Mouse (Mus musculus) urinary bladder, postnatal 25 days (tissue): ENCODE measurements at regions not wholly inside any gene's neighbourhood (a gene's known extent, or its start where the extent isn't known, plus 50 kb on each side); places are given as distances from the start of the nearest gene placed in this dataset.

Experiments used
- DNase-seq: peaks from one replicate; pipeline ENCODE4 v3.0.0; 2022; ENCODE audit warnings: low spot score

DNA sequence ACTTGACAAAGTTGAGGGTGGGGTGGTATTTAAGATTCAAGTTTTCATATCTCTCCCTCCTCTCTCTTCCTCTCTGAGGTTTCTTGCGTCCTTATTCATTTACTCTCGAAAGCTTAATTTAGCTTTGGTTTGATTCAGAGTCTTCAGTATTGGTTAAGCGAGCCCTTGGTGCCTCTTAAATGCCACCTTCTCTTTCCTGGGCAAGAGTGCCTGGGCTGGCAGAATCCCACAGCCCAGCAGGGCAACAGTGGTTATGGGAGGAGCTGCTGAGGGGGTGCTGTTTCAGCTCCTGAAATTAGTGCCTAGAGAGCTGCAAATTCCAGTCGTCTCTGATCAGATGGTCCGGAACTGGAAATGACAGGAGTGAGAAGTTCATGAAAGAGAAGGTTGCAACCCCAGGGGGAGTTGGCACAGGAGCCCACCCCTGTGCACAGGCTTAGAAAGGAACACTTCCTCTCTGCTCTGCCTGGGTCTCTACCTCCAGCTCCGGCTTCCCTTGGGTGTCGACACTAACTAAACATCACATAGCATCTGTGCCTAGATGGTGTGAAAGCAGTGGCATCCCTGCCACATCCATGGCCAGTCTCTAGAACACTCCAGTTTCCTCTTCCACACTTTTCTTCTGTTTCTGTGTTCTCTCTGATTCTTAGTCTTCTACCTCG, 125.2 kb upstream of the Tent5a start:
- DNase-seq: no peak

DNA sequence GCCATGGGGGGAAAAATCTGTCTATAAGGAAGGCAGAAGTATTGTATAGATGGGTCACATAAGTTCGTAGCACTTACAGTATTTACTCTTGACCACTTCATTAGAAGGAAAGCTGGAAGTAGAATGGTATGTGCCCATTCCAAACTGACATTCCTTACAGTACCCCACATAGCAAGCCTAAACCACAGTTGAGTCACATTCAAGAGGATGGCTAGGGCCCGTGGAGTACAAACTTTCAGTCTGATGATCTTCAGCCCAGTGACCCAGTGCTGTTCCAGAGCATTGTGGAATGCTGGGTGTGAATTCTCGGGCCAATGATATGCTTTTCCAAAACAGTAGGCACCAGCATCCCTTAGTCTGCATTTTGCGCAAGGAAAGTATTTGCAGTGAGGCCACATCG, 124.2 kb upstream of the Tent5a start:
- no peak for DNase-seq

DNA sequence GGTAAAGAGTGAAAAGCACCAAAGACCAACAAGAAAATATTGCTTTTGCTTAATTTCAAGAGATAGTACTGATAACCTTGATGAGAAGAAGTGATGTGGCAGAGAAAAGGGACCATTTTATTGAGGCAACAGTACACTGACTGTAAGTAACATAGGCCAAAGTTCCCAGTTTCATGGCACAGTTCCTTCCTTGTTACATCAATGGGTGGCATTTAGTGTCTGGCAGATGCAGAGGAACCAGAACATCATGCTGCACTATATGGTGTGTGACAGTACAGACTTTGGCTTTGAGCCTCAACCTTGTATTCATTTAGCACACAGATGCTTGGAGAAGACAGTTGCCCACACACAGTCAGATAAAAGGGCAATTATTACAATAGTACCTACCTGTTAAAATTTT, 123.7 kb upstream of the Tent5a start:
- DNase-seq: no peak

DNA sequence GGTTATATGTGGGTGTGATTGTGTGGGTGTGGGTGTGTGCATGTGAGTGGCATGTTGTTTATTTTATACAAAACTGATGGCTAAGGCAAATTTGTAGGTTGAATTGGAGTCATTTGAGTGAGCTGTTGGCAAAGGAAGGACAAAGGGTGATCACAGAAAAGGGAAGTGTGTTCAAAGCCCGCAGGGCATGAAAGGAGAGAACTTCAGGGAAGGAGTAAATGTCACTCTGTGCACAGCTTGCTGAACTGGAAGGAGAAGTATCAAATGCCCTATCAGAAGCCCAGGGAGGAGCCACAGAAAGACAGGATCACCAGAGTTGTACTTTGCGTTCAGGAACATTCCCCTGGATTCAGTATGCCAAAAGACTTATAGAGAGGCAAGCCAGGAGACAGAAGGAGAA, 122.3 kb upstream of the Tent5a start:
- no peak for DNase-seq

DNA sequence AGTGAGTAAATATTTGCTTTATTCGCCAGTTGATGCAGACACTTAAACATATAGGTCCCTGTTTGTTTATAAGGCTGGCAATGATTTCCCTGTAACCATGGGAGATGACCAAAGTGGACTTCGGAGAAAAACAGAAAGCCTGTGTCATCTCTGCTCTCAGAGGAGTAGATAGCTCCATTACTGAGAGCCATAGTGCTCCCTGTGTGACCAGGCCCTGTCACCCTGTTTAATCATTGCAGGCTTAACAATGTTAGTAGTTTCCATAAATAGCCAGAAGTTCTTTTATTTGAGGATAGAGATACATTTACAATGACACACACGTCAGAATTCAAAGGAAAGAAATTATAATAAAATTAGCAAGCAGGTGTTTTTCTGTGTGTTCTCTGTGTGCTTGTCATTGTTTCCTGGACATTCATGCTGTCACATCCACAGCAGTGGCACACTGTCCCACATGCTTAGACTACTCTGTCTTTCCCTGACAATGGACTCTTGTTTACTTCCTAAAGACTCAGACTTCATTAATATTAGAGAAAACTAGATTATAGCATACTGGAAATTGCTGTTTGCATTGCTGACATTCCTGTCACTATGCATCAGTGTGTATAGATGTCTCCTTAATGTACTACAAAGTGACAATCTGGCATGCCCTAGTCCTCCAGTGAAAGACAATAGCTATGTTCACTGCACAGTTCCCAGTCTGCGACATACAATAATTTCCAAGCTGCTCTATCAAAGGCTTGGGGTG, 115.8 kb upstream of the Tent5a start:
- DNase-seq: no peak

DNA sequence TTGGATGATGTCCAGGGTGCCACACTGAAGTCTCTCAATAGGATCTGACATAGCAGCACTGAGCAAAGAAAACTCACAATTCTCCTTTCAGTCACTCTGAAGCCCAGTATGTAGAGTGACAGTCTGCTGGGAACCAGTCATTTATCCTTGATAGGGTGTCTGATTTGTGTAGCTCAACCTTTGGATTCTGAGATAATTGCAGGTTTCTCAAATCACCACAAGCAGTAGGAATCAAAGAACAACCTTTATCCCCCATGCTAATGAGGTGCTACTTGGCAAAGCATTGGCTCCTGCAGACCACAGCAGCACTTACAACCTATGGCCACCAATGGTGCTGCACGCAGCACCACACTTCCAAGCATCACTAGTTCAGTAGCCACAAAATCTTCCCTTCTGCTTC, 112.5 kb upstream of the Tent5a start:
- no peak for DNase-seq

DNA sequence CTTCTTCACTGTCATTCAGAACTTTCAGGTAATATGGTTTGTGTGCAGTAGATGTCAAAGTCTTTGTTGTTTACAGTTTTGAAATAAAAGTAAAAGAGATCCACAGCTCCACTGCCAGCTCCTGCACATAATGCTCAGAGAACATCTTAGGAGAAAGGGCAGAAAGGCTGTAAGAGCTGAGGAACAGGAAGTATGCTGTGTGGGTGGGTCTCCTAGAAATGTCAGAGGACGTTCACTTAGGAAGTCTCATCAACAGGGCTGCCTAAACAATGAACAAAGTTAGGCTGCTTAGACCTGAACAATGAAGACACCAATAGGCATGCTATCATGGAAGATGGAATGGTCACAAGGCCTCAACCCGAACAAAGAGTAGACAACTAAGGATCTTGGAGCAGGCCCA, 105.1 kb upstream of the Tent5a start:
- no peak for DNase-seq

DNA sequence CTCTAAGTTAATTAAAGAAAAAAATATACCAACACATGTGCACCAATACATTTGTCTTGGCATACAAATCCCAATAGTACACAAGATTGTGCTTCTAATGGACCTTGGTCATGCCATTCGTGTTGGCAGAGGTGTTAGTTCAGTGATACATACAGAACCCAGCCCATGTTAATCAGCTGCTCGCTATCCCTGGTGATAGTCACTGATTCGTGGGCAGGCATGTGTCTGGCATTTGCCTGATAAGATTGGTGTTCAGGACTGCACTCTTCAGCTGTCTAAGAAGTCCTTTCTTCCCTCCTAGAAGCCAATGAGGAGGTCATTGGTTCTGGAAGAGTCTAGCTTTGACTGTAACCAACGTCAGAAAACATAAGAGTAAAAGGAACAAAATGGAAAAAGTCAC, 99.7 kb upstream of the Tent5a start:
- DNase-seq: no peak

DNA sequence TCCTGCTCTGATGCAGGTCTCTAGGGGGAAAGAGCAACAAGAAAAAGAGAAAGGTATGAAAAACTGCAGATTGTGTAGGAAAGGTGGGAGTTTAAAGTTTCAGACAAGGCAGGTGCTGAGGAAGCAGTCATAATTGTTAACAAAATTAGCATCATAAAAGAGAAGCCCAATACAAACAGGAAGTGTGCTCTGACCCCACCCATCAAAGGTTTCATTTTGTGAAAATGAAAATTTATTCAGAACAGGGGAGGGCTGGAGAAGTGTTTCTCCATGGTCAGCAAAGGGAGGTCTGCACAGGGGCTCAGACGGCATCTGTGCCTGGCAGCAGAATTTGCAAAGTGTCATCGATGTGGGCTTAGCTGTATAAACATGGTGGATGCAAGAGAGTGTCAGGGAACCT, 96.8 kb upstream of the Tent5a start:
- no peak for DNase-seq

DNA sequence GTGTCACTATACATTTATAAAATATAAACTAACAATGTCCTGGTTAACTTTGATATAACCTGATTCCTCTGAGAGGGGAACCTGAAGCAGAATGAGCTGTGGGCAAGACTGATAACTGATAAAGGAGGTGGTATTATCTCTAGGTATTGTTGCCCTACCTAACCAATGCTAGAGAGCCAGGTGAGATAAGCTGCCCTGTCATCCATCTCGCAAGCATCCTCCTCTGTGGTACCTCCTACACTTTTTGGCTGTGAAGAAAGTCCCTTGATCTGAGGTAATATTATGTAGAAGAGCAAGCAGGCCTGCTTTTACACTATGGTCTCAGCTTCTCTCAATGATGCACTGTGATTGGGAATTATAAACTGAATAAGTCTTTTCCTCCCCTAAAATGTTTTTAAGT, 87.2 kb upstream of the Tent5a start:
- no peak for DNase-seq

DNA sequence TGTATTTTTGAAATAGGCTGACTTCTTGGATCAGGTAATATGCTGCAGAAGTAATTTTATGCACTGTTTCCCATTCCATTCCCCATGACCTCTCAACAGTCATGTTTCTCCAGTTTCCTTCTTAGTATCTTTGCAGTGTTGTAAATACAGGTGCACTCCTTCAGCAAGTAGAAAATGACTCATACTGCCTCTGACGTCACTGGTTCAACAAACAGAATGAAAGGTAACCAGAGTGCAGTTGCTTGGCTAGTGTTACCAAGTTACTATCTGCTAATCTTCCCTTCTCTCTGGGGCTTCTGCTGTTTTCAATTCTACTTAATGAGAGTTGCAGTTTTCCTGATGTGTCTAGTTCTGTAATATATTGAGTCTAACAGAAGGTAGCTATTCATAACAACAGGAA, 86.7 kb upstream of the Tent5a start:
- DNase-seq: peak; percentile 29

DNA sequence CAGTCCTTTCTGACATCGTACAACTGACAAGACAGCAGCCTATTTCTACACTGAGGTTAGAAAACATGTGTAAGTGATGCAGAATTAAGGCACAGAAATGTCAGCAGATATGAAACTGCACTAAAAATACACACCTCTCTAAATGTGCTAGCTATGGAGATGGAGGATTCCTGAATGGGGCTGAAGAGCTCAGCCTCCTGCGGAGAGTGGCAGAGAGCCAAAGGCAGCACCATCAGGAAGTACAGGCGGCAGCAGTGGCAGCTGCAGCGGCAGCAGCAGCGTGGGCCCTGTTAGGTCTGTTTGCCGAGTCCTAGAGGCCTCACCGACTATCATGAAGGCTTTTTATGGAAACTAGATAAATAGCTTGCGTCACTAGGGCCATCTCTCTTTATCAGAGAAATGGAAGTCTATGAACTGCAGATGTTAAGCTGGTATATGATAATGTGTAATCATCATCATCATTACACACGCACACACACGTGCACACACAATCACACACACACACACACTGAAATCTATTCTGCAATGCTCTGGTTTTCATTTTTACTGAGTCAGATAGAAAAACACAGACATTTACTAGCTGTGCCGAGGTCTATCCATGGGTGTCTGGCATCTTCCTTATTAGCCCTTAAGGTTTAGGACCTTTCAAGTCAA, 83.6 kb upstream of the Tent5a start:
- peak; percentile 16 for DNase-seq

DNA sequence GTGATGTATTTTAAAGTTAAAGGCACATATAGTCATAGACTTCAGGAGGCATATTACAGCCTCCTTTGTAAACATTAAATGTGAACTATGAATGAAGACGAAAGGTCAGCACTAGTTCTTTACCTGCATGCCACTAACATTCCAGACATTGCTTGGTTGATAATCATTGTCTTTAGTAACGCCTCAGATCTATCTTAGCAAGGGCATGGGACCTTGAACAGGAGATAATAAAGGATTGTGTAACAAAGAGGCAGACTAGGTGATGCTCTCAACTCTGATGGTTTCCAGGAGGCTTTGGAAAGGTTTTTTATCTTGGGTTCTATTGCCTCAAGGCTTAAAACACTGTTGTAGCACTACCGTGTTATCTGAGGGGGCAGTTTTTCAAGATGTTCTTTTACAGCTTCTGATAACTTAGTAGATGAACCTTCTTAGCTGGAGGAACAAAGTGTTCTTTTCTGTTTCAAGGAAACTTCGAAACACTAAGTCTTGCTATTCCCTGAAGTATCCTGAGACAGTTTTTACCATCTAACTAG, 82.9 kb upstream of the Tent5a start:
- no peak for DNase-seq

DNA sequence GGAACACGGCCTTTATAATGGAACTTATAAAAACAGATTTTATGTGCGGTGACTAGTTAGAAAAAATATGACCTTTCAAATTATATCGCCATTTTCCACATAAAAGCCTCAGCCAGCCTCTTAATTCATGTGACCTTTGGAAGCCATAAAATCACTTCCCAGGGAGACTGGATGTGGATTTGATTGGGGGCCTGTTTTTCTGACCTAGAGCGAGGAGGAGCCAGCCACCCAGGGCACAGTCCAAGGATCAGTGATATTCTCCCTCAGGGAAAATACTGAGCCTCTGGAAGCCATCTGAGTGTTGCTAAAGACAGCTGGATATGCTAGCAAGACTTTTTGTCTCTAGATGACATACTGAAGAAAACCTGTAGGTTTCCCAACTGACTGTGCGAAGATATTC, 81.3 kb upstream of the Tent5a start:
- no peak for DNase-seq

DNA sequence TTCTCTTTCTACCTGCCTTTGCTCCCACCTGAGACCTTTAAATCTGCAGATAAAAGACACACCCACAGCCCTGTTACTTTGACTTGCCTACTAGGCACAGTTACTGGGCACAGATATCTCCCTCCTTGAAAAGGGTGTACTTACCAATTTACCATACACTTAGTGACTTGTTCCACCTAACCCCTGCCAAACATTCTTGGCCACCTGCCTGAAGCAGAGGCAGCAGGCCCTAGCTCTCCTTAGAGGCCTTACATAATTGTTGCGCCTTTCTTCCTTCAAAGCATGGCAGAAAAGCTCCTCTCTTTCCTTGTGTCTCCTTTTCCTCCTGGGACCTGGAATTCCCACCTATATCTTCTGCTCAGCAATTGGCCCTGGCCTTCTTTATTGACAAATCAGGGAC, 80.4 kb upstream of the Tent5a start:
- DNase-seq: no peak

DNA sequence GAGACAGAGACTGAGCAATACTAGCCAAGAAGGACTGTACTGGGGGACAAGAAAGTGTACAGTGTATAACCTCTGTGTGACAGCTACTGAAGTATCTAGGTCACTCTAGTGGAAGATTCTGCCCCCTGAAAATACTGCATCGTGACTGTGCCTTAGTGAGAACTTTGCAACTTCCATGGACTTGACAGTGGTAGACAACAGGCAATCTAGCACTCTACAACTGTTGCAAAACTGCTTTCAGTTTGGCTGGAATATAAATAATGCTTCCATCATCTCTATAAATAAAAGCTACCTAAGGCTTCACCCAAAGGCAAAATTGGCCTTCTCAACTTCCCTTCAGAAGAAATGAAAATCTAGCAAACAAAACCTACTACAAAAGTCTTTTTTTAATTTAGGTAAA, 74.6 kb upstream of the Tent5a start:
- no peak for DNase-seq

DNA sequence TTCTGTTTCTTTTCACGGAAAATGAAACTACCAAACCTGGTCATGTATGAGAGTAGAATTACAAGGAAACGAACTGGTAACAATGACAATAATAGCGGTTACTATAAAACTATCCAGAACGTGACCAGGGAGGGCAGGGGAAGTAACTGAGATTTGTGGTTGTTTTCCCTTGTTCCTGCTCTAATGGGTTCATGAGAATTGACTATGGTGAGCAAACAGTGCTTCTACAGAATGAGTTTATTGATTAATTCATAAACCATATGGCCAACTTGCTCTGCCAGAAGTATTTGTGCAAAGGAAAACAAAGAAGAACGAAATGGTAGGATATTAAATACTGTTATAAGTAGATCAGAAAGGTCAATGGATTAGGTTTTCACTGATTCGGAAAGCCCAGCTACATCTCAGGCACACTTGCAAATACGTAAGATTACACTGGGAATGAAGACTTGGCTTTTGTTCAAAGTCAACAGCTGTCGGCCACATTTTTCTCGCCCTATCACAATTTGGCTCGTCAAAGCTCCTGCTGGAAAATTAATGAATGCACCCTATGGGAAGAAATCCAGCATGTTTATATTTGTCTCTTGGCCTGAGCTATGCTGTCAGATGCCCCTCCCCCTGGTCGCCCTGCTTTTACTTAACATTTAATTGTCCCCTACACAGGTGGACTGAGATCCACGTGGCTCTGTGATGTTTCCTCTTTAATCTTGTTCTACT, 73.6 kb upstream of the Tent5a start:
- no peak for DNase-seq

DNA sequence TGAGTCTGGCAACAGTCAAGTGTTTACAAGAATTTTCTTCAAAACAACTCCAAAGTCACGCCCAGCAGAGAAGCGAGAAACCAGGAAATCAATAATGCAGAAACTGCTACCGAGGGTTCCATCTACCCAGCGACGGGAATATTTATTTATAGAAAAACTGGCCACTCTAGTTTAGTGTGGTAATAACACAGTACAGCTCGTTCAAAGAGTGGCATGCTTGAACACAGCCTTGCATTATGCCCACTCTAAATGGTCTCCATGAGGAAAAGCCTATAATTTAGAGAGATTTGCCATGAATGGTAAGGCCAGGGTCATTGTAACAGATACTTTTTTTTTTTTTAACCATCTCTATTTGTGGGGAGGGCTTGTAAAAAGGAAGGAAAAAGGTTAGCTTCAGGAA, 67.8 kb upstream of the Tent5a start:
- no peak for DNase-seq

DNA sequence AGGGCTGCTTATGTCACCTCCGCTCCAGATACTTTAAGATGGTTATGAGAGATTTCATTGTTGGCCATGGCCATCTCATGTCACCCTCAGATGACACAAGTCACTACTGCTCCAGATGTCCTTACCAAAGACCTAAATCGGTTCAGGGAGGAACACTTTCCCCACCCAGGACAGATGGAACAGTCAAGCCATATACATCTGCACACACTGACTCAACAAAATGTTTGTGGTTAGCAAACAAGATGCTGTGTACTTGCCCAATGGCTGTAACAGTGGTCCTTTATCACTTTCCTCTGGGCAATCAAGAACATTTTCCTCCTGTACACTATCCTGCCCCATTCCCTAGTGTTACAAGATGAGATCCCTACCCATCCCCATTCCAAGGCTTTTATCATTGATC, 64.1 kb upstream of the Tent5a start:
- no peak for DNase-seq

DNA sequence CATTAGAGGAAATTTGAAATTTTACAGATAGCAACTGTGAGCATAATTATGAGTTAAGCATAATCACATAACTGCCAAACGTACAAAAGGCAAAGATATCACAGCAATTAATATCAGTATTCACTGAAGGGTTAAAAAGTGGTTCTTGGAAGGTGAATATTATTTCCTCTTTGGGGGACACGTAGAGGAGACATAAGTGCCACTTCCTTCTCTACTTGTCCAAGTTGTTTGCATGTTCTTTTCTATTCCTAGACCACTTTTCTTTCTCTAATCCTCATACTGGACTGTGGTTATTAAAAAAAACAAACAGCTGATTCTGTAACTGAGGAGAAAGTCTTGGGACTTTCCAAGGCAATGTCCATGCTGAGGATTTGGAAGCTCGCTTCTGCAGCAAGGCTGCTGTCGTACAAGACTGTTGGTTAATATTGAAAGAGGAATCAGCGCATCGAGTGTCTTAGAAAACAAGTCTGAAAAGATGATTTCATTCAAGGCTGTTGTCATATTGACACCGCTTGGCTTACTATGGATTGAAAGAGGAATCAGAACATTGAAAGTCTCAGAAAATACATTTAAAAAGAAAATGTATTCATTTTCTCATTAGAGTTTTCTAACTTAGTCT, 61.7 kb upstream of the Tent5a start:
- DNase-seq: no peak

DNA sequence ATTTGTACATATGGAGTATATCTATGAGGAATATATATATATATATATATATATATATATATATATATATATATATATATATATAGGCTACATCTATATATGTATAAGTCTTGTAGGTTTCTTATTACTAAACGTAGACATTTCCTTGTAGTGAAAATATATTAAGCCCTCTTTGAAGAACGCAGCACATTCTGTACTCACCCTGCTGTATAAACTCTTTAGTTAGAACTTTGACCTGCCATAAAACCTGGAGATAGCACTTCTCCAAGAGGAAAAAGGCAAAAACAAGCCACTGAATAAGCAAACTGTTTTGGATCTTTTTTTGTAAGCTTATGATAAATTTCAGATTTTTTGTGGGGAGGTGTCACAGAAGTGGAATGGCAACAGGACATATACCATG, 55.3 kb upstream of the Tent5a start:
- DNase-seq: no peak

DNA sequence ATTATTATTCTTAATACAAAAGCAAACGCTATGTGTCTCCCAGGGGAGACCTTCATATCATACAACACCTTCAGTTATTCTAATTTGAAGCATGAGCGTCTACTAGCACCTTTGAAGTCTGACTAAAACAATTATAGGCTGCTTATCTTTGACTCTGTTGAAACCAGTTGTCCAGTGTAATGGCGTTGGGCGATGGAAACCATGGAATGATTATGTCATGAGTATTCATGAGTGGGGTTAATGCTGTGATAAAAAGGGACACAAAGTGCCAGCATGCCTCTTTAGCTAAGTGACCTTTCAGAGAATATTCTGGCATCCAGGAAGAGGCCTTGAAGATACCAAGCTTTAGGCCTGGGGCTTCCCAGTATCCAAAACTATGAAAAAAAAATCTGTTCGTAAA, 53.6 kb upstream of the Tent5a start:
- DNase-seq: no peak
